Mouse (Mus musculus) thymus, adult 2 months (tissue): ENCODE measurements around the gene Srsf10.

Experiments
- CTCF ChIP-seq: fragments of 200-500 bp; IDR thresholded peaks from 2 replicates; pipeline ENCODE4 v1.5.1; 2012; ENCODE audit warnings: mild to moderate bottlenecking, control low read depth, low read length, moderate library complexity, borderline replicate concordance; ENCODE audit not compliant: control insufficient read depth, poor library complexity, insufficient read depth; ENCODE audit errors: extremely low read depth
- POLR2A ChIP-seq: fragments of 200-500 bp; IDR thresholded peaks from 2 replicates; pipeline ENCODE4 v1.6.1; 2012; ENCODE audit warnings: mild to moderate bottlenecking, low read length, control low read depth, moderate library complexity; ENCODE audit not compliant: control insufficient read depth, poor library complexity, insufficient read depth; ENCODE audit errors: extremely low read depth

GRCm38 (mm10) chr4:135872589-135873391 is 17.2 kb downstream of the Srsf10 start:
- no peak for TF ChIP-seq CTCF
- TF ChIP-seq POLR2A = no peak
